Mouse (Mus musculus): Measurements from ENCODE around the gene Hcn2.

Hcn2 gene

DNA sequence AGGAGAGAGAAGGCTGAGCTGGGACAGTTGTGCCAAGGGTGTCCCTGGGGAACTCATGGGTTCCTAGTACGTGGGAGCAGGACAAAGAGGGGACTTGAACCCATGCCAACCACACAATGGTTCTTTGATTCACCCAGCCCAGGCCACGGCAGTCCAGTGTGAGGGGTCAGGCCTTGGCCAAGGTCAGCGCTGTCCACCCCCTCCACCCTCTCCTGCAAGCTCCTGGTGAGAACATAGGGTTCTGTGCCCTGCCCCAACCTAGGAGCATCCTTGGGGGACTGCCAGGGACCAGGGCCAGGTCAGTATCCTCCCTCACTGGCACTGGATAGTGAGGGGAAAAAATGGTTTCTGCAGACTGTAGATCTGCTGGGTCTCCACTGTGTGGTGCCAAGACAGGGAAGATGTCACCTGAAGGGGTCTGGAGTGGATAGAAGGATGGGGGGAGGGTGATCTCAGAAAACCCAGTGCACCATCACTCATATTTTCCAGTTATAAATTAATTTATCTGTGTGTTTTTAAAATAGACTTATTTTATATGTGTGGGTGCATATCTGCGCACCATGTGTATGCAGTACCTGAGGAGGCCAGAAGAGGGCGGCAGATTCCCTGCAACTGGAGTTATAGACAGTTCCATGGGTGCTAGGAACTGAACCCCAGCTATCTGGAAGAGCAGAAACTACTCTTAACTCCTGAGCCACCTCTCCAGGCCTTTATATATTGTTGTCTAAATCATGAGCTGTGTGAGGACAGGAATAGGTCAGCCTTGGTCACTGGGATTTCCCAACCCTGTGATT, 58.2 kb downstream of the Hcn2 start:
- DNase-seq (ENCODE audit: low read depth, low spot score) = no peak

DNA sequence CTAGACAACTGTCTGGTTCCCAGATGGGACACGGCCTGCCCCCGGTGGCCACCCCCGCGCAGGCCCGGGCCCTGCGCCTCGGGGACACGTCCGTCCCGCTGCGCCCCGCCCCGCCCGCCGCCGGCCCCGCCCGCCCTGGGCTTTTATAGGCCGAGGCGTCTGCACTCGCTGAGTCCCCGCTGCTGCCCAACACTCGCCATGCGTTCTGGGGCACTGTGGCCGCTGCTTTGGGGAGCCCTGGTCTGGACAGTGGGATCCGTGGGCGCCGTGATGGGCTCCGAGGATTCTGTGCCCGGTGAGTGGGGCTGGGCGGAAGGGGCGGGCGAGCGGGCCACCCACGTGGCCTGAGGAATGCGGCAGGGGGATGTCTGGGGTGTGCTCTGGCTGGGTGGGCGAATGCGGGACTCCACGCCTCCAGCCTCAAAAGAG, 60.7 kb downstream of the Hcn2 start, which contains the start of gene Fstl3:
Fstl3 (plus strand) TSS at position 170 of the 429 bp plus-strand sequence.
- DNase-seq (ENCODE audit: low read depth, low spot score) = no peak

DNA sequence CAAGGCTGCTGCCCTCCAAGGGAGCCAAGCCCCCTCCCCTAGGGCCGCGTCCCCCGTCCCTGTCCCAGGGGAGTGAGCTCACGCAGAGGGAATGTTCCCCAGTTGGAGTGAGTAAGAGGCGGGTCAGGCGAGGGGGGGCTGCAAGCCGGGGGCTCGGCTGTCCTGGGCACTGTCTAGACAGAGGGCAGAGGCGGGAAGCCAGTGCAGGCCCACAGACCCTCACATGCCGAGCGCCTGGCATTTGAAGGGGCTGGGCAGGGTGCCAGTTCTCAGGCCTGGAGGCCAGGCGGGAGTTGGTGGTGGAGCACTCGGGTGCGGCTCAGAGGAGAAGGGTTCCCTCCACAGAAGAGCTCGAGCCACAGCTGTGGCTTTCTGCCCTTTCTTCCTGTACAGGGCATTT, 61.6 kb downstream of the Hcn2 start:
- no peak for DNase-seq (ENCODE audit: low read depth, low spot score)

DNA sequence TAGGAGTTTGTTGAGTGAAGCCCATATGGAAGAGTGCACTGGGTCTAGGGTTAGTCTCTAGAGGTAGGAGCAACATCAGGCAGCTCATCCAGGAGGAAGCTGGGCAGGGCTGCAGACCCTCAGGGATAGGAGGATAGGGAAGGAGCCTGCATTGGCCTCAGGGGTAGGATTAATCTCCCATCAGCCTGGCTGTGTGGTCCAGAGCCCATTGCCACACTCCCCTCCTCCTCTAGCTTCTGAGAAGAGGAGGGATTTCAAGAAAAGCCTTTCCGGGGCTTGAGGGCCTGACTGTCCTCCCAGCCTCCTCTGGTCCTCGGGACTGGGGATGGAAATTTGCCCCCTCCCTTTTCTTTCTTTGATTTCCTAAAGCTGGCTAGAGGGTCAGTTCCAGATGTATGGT, 62.8 kb downstream of the Hcn2 start:
- DNase-seq (ENCODE audit: low read depth, low spot score) = no peak

DNA sequence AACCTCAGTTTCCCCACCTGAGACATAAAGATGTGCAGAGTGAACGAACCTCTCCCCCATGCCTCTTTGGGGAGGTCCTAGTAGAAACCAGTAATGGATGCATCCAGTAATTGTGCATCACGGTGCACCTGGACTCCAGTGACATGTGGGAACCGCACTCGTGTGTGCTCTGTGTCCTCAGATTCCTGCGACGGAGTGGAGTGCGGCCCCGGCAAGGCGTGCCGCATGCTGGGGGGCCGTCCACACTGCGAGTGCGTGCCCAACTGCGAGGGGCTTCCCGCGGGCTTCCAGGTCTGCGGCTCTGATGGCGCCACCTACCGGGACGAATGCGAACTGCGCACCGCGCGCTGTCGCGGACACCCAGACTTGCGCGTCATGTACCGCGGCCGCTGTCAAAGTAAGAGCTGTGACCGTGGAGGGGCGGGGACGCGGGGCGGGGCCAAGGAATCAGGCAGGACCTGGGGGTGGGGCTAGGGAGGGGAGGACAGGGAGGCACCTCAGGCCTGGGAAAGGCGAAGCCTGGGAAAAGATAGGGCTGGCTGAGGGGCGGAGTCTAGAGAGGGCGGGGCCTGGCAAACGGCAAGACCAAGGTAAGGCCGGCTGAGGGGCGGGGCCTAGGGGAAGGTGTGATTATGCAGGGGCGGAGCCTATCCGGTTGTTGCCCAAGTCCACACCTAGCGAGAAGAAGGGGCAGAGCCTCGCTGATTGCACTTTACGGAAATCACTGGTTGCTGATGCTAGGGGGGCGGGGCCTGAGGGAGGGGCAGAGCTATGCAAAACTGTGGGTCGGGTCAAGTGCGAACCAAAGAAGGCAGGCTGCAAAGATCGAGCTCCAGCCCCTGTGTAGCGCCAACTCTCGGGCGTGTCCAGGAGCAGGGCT, 63.6 kb downstream of the Hcn2 start:
- peak; percentile 99 for DNase-seq (ENCODE audit: low read depth, low spot score)

DNA sequence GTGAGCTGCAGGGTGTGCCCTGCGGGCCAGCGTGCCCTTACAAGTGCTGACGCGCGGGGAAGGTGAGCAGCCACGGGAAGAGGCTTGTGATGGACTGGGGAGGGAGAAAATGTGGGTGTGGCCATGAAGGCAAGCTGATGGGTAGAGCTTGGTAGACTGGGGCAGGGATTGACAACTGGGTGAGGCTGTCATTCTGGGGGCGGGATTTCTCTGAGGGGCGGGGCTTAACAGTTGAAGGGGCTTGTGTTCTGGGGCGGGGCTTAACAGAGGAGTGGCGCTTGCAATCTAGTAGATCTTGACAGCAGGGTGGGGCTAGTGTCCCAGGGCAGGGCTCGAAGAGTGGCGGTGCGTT, 64.2 kb downstream of the Hcn2 start:
- peak; percentile 94 for DNase-seq (ENCODE audit: low read depth, low spot score)

DNA sequence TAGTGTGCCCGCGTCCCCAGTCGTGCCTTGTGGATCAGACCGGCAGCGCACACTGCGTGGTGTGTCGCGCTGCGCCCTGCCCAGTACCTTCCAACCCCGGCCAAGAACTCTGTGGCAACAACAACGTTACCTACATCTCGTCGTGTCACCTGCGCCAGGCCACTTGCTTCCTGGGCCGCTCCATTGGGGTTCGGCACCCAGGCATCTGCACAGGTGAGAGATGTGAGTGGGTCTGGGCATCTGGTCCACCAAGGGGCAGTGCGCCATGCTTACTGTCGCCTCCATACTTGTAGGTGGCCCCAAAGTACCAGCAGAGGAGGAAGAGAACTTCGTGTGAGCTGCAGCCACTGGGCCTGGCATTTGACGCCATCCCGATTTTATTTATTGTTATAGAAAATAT, 64.7 kb downstream of the Hcn2 start:
- no peak for DNase-seq (ENCODE audit: low read depth, low spot score)

DNA sequence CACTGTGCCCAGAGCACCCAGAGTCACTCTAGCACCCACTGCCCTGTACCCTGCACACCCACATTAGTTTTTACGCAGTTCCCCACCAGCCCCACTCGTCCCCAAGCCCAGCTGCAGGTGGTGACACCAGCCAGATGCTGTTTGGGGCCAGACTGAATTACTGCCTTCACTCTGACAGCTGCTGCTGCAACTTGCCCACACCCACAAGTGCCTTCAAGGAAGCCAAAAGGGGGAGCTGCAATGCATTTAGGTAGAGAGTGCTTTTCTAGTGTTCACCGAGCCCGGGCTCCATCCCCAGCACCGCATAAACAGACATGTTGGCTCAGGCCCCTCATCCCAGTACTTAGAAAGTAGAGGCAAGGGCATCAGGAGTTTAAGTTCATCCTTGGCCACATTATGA, 65.5 kb downstream of the Hcn2 start:
- DNase-seq (ENCODE audit: low read depth, low spot score) = no peak

DNA sequence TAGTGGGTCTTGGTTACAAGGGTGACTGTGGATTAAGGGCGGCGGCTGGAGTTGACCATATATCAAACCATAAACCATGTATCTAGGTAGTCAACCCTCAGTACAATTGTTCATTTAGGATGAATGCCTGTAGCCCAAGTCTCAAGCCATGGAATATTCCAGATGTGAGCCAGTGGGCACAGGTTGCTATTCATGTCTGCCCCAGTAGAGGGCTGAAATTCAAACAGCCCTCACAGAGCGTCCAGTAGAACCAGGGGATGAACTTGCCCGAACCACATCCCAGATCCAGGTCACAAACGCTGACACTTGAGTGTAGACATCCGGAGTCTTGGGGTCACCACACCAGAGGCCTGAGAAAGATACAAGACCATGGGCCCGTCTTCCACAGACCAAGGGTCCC, 66.6 kb downstream of the Hcn2 start:
- no peak for DNase-seq (ENCODE audit: low read depth, low spot score)

DNA sequence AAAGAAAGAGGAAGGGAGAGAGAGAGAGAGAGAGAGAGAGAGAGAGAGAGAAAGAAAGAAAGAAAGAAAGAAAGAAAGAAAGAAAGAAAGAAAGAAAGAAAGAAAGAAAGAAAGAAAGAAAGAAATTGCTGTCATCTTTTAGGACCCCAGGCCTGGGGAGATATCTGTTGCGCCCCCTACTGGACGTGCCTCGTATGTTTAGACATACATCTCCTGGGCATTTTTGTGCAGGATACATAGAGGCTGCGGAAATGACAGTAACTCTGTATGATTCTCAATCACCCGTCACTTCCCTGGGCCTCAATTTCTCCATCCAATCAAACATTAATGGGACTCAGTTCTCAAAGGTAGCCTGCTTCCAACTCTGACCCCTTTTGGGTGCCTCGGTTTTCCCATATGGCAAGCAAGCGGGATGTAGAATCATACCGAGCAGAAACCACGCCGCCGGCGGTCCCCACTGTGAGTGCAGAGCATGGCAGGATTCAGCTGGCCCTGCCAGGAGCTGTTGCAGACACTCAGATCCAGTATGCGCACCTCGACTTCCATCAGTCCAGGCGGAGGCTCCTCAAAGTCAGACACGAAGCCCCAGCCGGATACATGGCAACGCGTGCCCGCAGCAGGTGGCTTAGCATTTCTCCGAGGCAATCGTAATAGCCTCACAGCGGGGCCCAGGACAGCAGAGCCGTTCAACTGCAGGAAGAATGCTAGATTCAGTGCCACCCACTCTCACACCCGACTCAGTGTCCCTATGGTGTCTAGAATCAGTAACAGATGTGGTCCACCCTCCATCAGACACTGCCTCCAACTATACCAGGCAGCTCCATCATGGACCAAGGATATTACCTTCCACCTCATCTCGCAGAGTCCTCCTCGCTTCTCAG, 67.7 kb downstream of the Hcn2 start:
- peak; percentile 63 for DNase-seq (ENCODE audit: low read depth, low spot score)

Measured in brain, adult 2 months (tissue).